Mouse (Mus musculus) midbrain, embryonic 13.5 days (tissue): ENCODE data around the gene Gstp2. TPM values are rescaled to one million over a fixed set of nuclear protein-coding genes. Genes with fewer than 3 reads are reported as not detected.

Experiments used
- ATAC-seq: fragments of 200-750 bp; cut with Nextera tagmentation; 2 replicates; pipeline ENCODE4 v1.8.0; 2017; ENCODE audit warnings: mild to moderate bottlenecking, moderate TSS enrichment, moderate library complexity
- H3K27ac ChIP-seq: fragments of 300-500 bp; sonication (generic); 2 replicates; pipeline ENCODE4 v1.5.1; 2015; ENCODE audit warnings: inconsistent platforms, mild to moderate bottlenecking, moderate library complexity
- H3K27me3 ChIP-seq: fragments of 300-500 bp; sonication (generic); 2 replicates; pipeline ENCODE4 v1.6.1; 2015; ENCODE audit warnings: mild to moderate bottlenecking, inconsistent platforms
- H3K36me3 ChIP-seq: fragments of 300-500 bp; sonication (generic); 2 replicates; pipeline ENCODE4 v1.6.1; 2015; ENCODE audit warnings: mild to moderate bottlenecking, inconsistent platforms
- H3K4me1 ChIP-seq: fragments of 300-500 bp; sonication (generic); replicated peaks from 2 replicates; pipeline ENCODE4 v1.6.1; 2015; ENCODE audit warnings: inconsistent platforms
- H3K4me2 ChIP-seq: fragments of 300-500 bp; sonication (generic); replicated peaks from 2 replicates; pipeline ENCODE4 v1.6.1; 2015; ENCODE audit warnings: moderate library complexity, mild to moderate bottlenecking, inconsistent platforms
- H3K4me3 ChIP-seq: fragments of 300-500 bp; sonication (generic); replicated peaks from 2 replicates; pipeline ENCODE4 v1.5.1; 2015; ENCODE audit warnings: mild to moderate bottlenecking, inconsistent platforms
- H3K9ac ChIP-seq: fragments of 300-500 bp; sonication (generic); replicated peaks from 2 replicates; pipeline ENCODE4 v1.6.1; 2015; ENCODE audit warnings: mild to moderate bottlenecking, inconsistent platforms
- H3K9me3 ChIP-seq: fragments of 300-500 bp; sonication (generic); 2 replicates; pipeline ENCODE4 v1.6.1; 2016; ENCODE audit warnings: mild to moderate bottlenecking, inconsistent platforms
- WGBS: fragments of 180-500 bp; shearing (Covaris S2); methylation state at CpG from one replicate; pipeline ENCODE4 v1.1.7; 2015; 5-methylcytosine and 5-hydroxymethylcytosine counted together
- polyA plus RNA-seq: library from polyadenylated mRNA; unstranded; fragments of >200 nt; fragmentation: Nextera tagmentation; extraction: Ambion mirVana; gene quantifications from 2 replicates; pipeline ENCODE4 v1.2.1, GENCODE M21; 2015

The Gstp2 gene
- polyA plus RNA-seq: 1.3 and 3.9 TPM in 2 replicates

GRCm38 (mm10) chr19:4045966-4046865, at the start of gene Gstp2:
Gstp2 (minus strand) TSS chr19:4046023.
- H3K9me3 ChIP-seq: no peaks in the 10 kb centered on the region
- H3K4me1 ChIP-seq: no peaks in the 10 kb centered on the region
- H3K4me2 ChIP-seq: no peak within 1 kb of the TSS
- WGBS: 58% methylated on average over 16 of the region's 16 CpGs
- no peaks in the 10 kb centered on the region for H3K27me3 ChIP-seq
- H3K9ac ChIP-seq: no peak within 1 kb of the TSS
- no peak for ATAC-seq
- no peak within 1 kb of the TSS for H3K4me3 ChIP-seq
- H3K36me3 ChIP-seq: no peaks in the 10 kb centered on the region
- H3K27ac ChIP-seq: no peak within 1 kb of the TSS

GRCm38 (mm10) chr19:4094774-4095303, 49.0 kb upstream of the Gstp2 start:
- no peaks in the 10 kb centered on the region for H3K36me3 ChIP-seq
- no peak for ATAC-seq
- H3K4me1 ChIP-seq: peaks cover 33% of the 10 kb centered on the region
- no peak overlapping the region for H3K4me3 ChIP-seq
- H3K4me2 ChIP-seq: no peak overlapping the region
- H3K9me3 ChIP-seq: no peaks in the 10 kb centered on the region
- no peaks in the 10 kb centered on the region for H3K27me3 ChIP-seq
- H3K27ac ChIP-seq: no peak overlapping the region
- 87% methylated on average over 5 of the region's 5 CpGs for WGBS
- H3K9ac ChIP-seq: no peak overlapping the region

GRCm38 (mm10) chr19:4094348-4094747, 48.5 kb upstream of the Gstp2 start:
- Histone ChIP-seq H3K4me3 (no peak overlapping the region), H3K27me3 (peaks cover under 1% of the 10 kb centered on the region; the same call in 1 of the 2 replicates), H3K27ac (no peak overlapping the region), H3K9me3 (no peaks in the 10 kb centered on the region), H3K4me1 (peaks cover 28% of the 10 kb centered on the region), H3K4me2 (no peak overlapping the region), H3K36me3 (no peaks in the 10 kb centered on the region), H3K9ac (no peak overlapping the region)
- ATAC-seq: no peak
- 85% methylated on average over 3 of the region's 3 CpGs for WGBS

- Histone ChIP-seq H3K4me2 (no peak overlapping the region), H3K27ac (no peak overlapping the region), H3K9ac (no peak overlapping the region), H3K27me3 (peaks cover 3% of the 10 kb centered on the region; the same call in 1 of the 2 replicates), H3K4me3 (no peak overlapping the region), H3K36me3 (no peaks in the 10 kb centered on the region), H3K4me1 (peaks cover 22% of the 10 kb centered on the region), H3K9me3 (no peaks in the 10 kb centered on the region)
- WGBS: 77% methylated on average over 7 of the region's 7 CpGs
- no peak for ATAC-seq
These were observed 47.9 kb upstream of the Gstp2 start for GRCm38 (mm10) chr19:4093772-4094171.

- H3K9ac ChIP-seq: no peak overlapping the region
- H3K4me1 ChIP-seq: peaks cover 12% of the 10 kb centered on the region
- ATAC-seq: no peak
- H3K4me3 ChIP-seq: no peak overlapping the region
- H3K36me3 ChIP-seq: no peaks in the 10 kb centered on the region
- no peak overlapping the region for H3K4me2 ChIP-seq
- H3K27me3 ChIP-seq: peaks cover 3% of the 10 kb centered on the region; the same call in 1 of the 2 replicates
- WGBS: 99% methylated on average over 3 of the region's 3 CpGs
- H3K27ac ChIP-seq: no peak overlapping the region
- no peaks in the 10 kb centered on the region for H3K9me3 ChIP-seq
These were observed 46.9 kb upstream of the Gstp2 start for GRCm38 (mm10) chr19:4092750-4093149.

GRCm38 (mm10) chr19:4091383-4091782, 45.6 kb upstream of the Gstp2 start:
- WGBS: 71% methylated on average over 2 of the region's 2 CpGs
- Histone ChIP-seq H3K4me3 (no peak overlapping the region), H3K4me2 (no peak overlapping the region), H3K27me3 (peaks cover 3% of the 10 kb centered on the region; the same call in 1 of the 2 replicates), H3K36me3 (no peaks in the 10 kb centered on the region), H3K27ac (no peak overlapping the region), H3K9ac (no peak overlapping the region), H3K4me1 (peaks cover 6% of the 10 kb centered on the region), H3K9me3 (no peaks in the 10 kb centered on the region)
- no peak for ATAC-seq

GRCm38 (mm10) chr19:4090446-4090845, 44.6 kb upstream of the Gstp2 start:
- Histone ChIP-seq H3K4me1 (no peaks in the 10 kb centered on the region), H3K9ac (no peak overlapping the region), H3K9me3 (no peaks in the 10 kb centered on the region), H3K4me3 (no peak overlapping the region), H3K27ac (no peak overlapping the region), H3K36me3 (no peaks in the 10 kb centered on the region), H3K4me2 (no peak overlapping the region), H3K27me3 (peaks cover 3% of the 10 kb centered on the region; the same call in 1 of the 2 replicates)
- no peak for ATAC-seq
- WGBS: 88% methylated on average over 3 of the region's 3 CpGs

- 57% methylated on average over 6 of the region's 6 CpGs for WGBS
- ATAC-seq: no peak
- Histone ChIP-seq H3K4me1 (no peaks in the 10 kb centered on the region), H3K9ac (no peak overlapping the region), H3K36me3 (no peaks in the 10 kb centered on the region), H3K9me3 (no peaks in the 10 kb centered on the region), H3K27me3 (peaks cover 7% of the 10 kb centered on the region; the same call in 1 of the 2 replicates), H3K4me3 (no peak overlapping the region), H3K27ac (no peak overlapping the region), H3K4me2 (no peak overlapping the region)
These were observed 43.3 kb upstream of the Gstp2 start for GRCm38 (mm10) chr19:4089128-4089527.

GRCm38 (mm10) chr19:4088146-4088545, 42.3 kb upstream of the Gstp2 start:
- peaks cover 7% of the 10 kb centered on the region; the same call in 1 of the 2 replicates for H3K27me3 ChIP-seq
- no peak overlapping the region for H3K9ac ChIP-seq
- 62% methylated on average over 5 of the region's 5 CpGs for WGBS
- no peaks in the 10 kb centered on the region for H3K36me3 ChIP-seq
- no peaks in the 10 kb centered on the region for H3K9me3 ChIP-seq
- no peaks in the 10 kb centered on the region for H3K4me1 ChIP-seq
- no peak overlapping the region for H3K4me2 ChIP-seq
- no peak for ATAC-seq
- no peak overlapping the region for H3K4me3 ChIP-seq
- no peak overlapping the region for H3K27ac ChIP-seq

- no peak overlapping the region for H3K27ac ChIP-seq
- H3K27me3 ChIP-seq: peaks cover 7% of the 10 kb centered on the region; the same call in 1 of the 2 replicates
- ATAC-seq: no peak
- 93% methylated on average over 5 of the region's 5 CpGs for WGBS
- no peaks in the 10 kb centered on the region for H3K36me3 ChIP-seq
- H3K4me3 ChIP-seq: no peak overlapping the region
- H3K4me1 ChIP-seq: no peaks in the 10 kb centered on the region
- H3K9ac ChIP-seq: no peak overlapping the region
- no peak overlapping the region for H3K4me2 ChIP-seq
- no peaks in the 10 kb centered on the region for H3K9me3 ChIP-seq
These were observed 41.3 kb upstream of the Gstp2 start for GRCm38 (mm10) chr19:4087090-4087489.

- Histone ChIP-seq H3K4me1 (no peaks in the 10 kb centered on the region), H3K4me3 (no peak overlapping the region), H3K27ac (no peak overlapping the region), H3K9me3 (no peaks in the 10 kb centered on the region), H3K4me2 (no peak overlapping the region), H3K27me3 (peaks cover 7% of the 10 kb centered on the region; the same call in 1 of the 2 replicates), H3K36me3 (no peaks in the 10 kb centered on the region), H3K9ac (no peak overlapping the region)
- WGBS: 93% methylated on average over 15 of the region's 15 CpGs
- no peak for ATAC-seq
These were observed 40.3 kb upstream of the Gstp2 start for GRCm38 (mm10) chr19:4086156-4086555.

- no peak for ATAC-seq
- Histone ChIP-seq H3K27me3 (peaks cover 7% of the 10 kb centered on the region; the same call in 1 of the 2 replicates), H3K4me3 (no peak overlapping the region), H3K9me3 (no peaks in the 10 kb centered on the region), H3K36me3 (no peaks in the 10 kb centered on the region), H3K4me1 (no peaks in the 10 kb centered on the region), H3K4me2 (no peak overlapping the region), H3K9ac (no peak overlapping the region), H3K27ac (no peak overlapping the region)
- WGBS: 86% methylated on average over 1 of the region's 1 CpGs
These were observed 39.2 kb upstream of the Gstp2 start for GRCm38 (mm10) chr19:4084984-4085383.
